Mouse (Mus musculus): ENCODE measurements around the gene Gamt. TPM values are rescaled to one million over a fixed set of nuclear protein-coding genes. Genes with fewer than 3 reads are reported as not detected.

The Gamt gene
- polyA plus RNA-seq, 1 experiment: 52.9 TPM

DNA sequence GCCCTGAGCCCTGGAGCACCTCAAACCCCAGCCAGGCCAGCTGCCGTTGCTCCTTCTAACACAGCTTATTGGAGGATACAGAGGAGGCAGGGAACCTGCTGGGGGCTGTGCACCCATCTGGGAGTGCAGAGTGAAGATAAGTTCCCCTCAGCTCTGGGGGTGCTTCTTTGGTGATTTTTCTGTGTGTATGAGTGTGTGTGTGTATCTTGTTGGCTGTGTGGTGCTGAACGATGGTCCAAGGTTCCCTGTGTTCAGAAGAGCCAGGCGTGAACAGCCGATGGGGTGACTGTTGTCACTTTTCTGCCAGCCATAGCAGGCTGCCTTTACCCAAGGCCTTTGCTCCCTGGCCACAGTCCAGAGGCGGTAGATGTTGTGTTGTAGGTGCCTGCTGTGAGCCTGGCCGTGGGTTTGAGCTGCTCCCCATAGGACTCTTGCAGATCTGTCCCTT is 9.9 kb upstream of the Gamt start:
- WGBS: 5% methylated on average over 6 of the region's 6 CpGs
- peak in 1 of 2 experiments; percentile 63 for DNase-seq
- Histone ChIP-seq H3K27ac (ENCODE audit: insufficient read depth, low read length) (peak overlapping the region; percentile 64), H3K27me3 (ENCODE audit: control insufficient read depth, insufficient read depth, low read length) (no peaks in the 10 kb centered on the region), H3K4me3 (replicated peaks; ENCODE audit: insufficient read depth, low read depth, low read length) (no peak overlapping the region), H3K4me1 (ENCODE audit: control insufficient read depth, insufficient read depth, low read length) (peaks cover 48% of the 10 kb centered on the region)
- TF ChIP-seq POLR2A (IDR thresholded peaks at IDR 0.05; ENCODE audit: borderline replicate concordance, insufficient read depth, low read length) (no peak), CTCF (IDR thresholded peaks at IDR 0.05; ENCODE audit: borderline replicate concordance, insufficient read depth, low read depth, low read length) (no peak)

GRCm38 (mm10) chr10:80270099-80270498 is 9.3 kb upstream of the Gamt start:
- Histone ChIP-seq H3K27me3 (ENCODE audit: control insufficient read depth, insufficient read depth, low read length) (no peaks in the 10 kb centered on the region), H3K4me3 (replicated peaks; ENCODE audit: insufficient read depth, low read depth, low read length) (peak overlapping the region; percentile 26), H3K27ac (ENCODE audit: insufficient read depth, low read length) (0 out of 2 replicates have a peak overlapping the region, but pooled peaks have one; percentile 64), H3K4me1 (ENCODE audit: control insufficient read depth, insufficient read depth, low read length) (peaks cover 48% of the 10 kb centered on the region)
- WGBS: 81% methylated on average over 2 of the region's 2 CpGs
- DNase-seq: no peak
- TF ChIP-seq CTCF (IDR thresholded peaks at IDR 0.05; ENCODE audit: borderline replicate concordance, insufficient read depth, low read depth, low read length): no peak
- TF ChIP-seq POLR2A (IDR thresholded peaks at IDR 0.05; ENCODE audit: borderline replicate concordance, insufficient read depth, low read length): no peak

DNA sequence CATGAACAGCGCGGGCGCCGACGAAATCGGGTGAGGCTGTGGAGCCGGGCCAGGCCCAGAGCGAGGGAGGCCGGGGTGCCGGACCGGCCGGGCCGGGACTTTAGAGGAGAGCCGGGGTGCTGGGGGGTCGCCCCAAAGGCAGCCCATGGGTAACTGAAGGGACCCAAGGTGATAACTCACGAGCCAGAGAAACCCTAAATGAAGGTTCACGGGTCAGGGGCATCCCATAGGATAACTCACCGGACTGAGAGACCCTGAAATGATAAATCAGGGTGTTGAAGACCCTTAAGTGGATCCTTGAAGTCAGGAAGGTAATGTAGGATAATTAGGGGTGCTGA is 4.3 kb upstream of the Gamt start:
- TF ChIP-seq POLR2A (IDR thresholded peaks at IDR 0.05; ENCODE audit: borderline replicate concordance, insufficient read depth, low read length): no peak
- no peak for TF ChIP-seq CTCF (IDR thresholded peaks at IDR 0.05; ENCODE audit: borderline replicate concordance, insufficient read depth, low read depth, low read length)
- Histone ChIP-seq H3K27me3 (ENCODE audit: control insufficient read depth, insufficient read depth, low read length) (no peaks in the 10 kb centered on the region), H3K4me3 (replicated peaks; ENCODE audit: insufficient read depth, low read depth, low read length) (peak overlapping the region; percentile 82), H3K4me1 (ENCODE audit: control insufficient read depth, insufficient read depth, low read length) (peaks cover 18% of the 10 kb centered on the region), H3K27ac (ENCODE audit: insufficient read depth, low read length) (peak overlapping the region; percentile 80)
- no peak for DNase-seq
- WGBS: under 1% methylated on average over 18 of the region's 18 CpGs

DNA sequence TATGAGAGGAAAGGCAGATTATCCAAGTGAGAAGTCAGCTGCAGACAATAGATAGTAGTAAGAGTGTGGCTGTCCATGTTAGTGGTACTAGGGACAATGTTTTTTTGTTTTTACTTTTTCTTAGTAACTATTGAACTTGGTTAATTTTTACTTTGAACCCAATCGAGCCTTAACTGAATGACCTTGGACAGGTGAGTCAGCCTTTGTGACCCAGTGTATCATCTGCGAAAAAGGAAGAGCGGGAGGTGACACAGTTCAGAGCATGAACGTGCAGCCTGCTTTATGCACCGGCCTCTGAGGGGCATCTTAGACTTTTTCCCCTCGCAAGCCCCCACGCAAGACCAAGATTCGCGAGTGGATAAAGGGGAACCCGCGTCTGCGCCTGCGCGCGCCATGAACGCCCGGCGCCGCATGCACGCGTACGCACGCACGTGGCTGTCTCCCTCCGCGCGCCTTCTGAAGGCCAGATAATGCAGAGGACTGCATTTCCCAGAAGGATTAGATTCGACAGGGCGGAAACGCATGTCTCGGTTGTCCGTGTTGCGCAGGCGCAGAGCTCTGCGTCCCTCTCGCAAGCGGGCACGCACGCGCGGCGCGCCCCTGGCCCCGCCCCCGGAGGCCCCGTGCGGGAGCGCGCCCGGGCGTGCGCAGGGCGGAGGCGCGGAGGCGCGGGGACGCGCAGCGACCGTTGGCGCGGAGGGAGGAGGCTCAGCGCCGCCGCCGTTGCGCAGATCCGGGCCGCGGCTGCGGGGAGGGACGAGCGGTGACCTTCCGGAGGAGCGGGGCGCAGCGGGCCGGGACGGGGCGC is 3.7 kb upstream of the Gamt start:
- H3K27me3 ChIP-seq (ENCODE audit: control insufficient read depth, insufficient read depth, low read length): no peaks in the 10 kb centered on the region
- H3K4me1 ChIP-seq (ENCODE audit: control insufficient read depth, insufficient read depth, low read length): peaks cover 16% of the 10 kb centered on the region
- peak; percentile 99 to 100 for DNase-seq
- TF ChIP-seq POLR2A (IDR thresholded peaks at IDR 0.05; ENCODE audit: borderline replicate concordance, insufficient read depth, low read length) (peak; percentile 75), CTCF (IDR thresholded peaks at IDR 0.05; ENCODE audit: borderline replicate concordance, insufficient read depth, low read depth, low read length) (no peak)
- peak overlapping the region; percentile 82 for H3K4me3 ChIP-seq (replicated peaks; ENCODE audit: insufficient read depth, low read depth, low read length)
- 2% methylated on average over 81 of the region's 81 CpGs for WGBS
- peak overlapping the region; percentile 86 for H3K27ac ChIP-seq (ENCODE audit: insufficient read depth, low read length)

- peaks cover 14% of the 10 kb centered on the region for H3K4me1 ChIP-seq (ENCODE audit: control insufficient read depth, insufficient read depth, low read length)
- DNase-seq: no peak
- H3K4me3 ChIP-seq (replicated peaks; ENCODE audit: insufficient read depth, low read depth, low read length): no peak overlapping the region
- no peak for TF ChIP-seq POLR2A (IDR thresholded peaks at IDR 0.05; ENCODE audit: borderline replicate concordance, insufficient read depth, low read length)
- TF ChIP-seq CTCF (IDR thresholded peaks at IDR 0.05; ENCODE audit: borderline replicate concordance, insufficient read depth, low read depth, low read length): no peak
- H3K27me3 ChIP-seq (ENCODE audit: control insufficient read depth, insufficient read depth, low read length): no peaks in the 10 kb centered on the region
- WGBS: 88% methylated on average over 10 of the region's 10 CpGs
- H3K27ac ChIP-seq (ENCODE audit: insufficient read depth, low read length): no peak overlapping the region
These were observed 2.1 kb upstream of the Gamt start for GRCm38 (mm10) chr10:80262776-80263365.

DNA sequence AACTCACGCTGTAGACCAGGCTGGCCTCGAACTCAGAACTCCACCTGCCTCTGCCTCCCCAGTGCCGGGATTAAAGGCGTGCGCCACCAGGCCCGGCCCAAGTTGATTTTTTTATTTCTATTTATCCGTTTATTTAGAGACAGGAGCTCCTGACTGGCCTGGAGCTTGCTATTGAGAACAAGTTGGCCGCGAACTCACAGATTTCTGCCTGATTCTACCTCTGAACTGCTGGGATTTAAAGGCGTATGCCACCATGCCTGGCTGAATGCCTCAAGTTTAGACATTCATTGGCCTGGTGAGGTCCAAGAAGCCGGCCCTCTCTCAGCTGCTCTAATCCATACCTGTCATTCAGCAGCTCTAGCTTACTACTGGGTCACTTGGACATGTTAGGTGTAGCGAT is 1.4 kb upstream of the Gamt start:
- H3K4me1 ChIP-seq (ENCODE audit: control insufficient read depth, insufficient read depth, low read length): peaks cover 8% of the 10 kb centered on the region; the same call in 1 of the 2 replicates
- no peak overlapping the region for H3K4me3 ChIP-seq (replicated peaks; ENCODE audit: insufficient read depth, low read depth, low read length)
- H3K27me3 ChIP-seq (ENCODE audit: control insufficient read depth, insufficient read depth, low read length): no peaks in the 10 kb centered on the region
- DNase-seq: no peak
- TF ChIP-seq CTCF (IDR thresholded peaks at IDR 0.05; ENCODE audit: borderline replicate concordance, insufficient read depth, low read depth, low read length) (no peak), POLR2A (IDR thresholded peaks at IDR 0.05; ENCODE audit: borderline replicate concordance, insufficient read depth, low read length) (no peak)
- WGBS: 51% methylated on average over 12 of the region's 12 CpGs
- H3K27ac ChIP-seq (ENCODE audit: insufficient read depth, low read length): no peak overlapping the region

- WGBS: under 1% methylated on average over 14 of the region's 14 CpGs
- peaks cover 9% of the 10 kb centered on the region; the same call in 1 of the 2 replicates for H3K4me1 ChIP-seq (ENCODE audit: control insufficient read depth, insufficient read depth, low read length)
These were observed 765 bp upstream of the Gamt start for GRCm38 (mm10) chr10:80261585-80261968.

More at GRCm38 (mm10) chr10:80261585-80261968, 765 bp upstream of the Gamt start:
- Histone ChIP-seq H3K4me3 (replicated peaks; ENCODE audit: insufficient read depth, low read depth, low read length) (peak overlapping the region; percentile 66), H3K27ac (ENCODE audit: insufficient read depth, low read length) (peak overlapping the region; percentile 70), H3K27me3 (ENCODE audit: control insufficient read depth, insufficient read depth, low read length) (no peaks in the 10 kb centered on the region)
- TF ChIP-seq CTCF (IDR thresholded peaks at IDR 0.05; ENCODE audit: borderline replicate concordance, insufficient read depth, low read depth, low read length) (no peak), POLR2A (IDR thresholded peaks at IDR 0.05; ENCODE audit: borderline replicate concordance, insufficient read depth, low read length) (peak; percentile 19; the same call in 1 of the 2 replicates)
- DNase-seq: peak; percentile 88 to 89

All from cerebellum, adult 2 months (tissue).